Mouse (Mus musculus) embryonic fibroblast, embryonic 13.5 days (primary cell): Measurements from ENCODE around the gene Oprm1.

Experiments
- CTCF ChIP-seq: IDR thresholded peaks from 2 replicates; pipeline ENCODE4 v1.5.1; 2011; ENCODE audit warnings: mild to moderate bottlenecking, control low read depth, low read length, moderate library complexity, borderline replicate concordance; ENCODE audit not compliant: insufficient read depth
- POLR2A ChIP-seq: IDR thresholded peaks from 2 replicates; pipeline ENCODE4 v1.6.1; 2011; ENCODE audit warnings: low read depth, mild to moderate bottlenecking, control low read depth, low read length, moderate library complexity

DNA sequence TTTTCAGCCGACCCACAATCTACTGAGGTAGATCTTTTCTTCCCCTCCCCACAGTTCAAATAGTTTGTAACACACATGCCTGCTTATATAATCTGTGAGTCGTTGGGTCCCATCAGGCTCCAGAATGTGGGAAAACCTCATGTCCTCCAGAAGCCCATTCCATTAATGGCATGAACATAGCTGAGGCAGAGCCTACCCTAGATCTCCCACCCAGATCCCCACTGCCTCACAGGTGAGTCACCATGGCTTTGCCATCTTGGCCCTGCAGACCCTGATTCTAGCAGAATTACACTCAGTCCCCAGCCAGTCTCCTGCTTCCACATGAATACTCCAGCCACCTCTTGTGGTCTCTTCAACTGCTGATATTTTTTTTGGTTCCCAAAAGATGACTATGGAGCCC is 317.4 kb downstream of the Oprm1 start:
- TF ChIP-seq POLR2A (no peak), CTCF (no peak)
